Mouse (Mus musculus) kidney, embryonic 16.5 days (tissue): ENCODE measurements at regions not wholly inside any gene's neighbourhood (a gene's known extent, or its start where the extent isn't known, plus 50 kb on each side); places are given as distances from the start of the nearest gene placed in this dataset.

Experiments
- ATAC-seq: fragments of 200-750 bp; cut with Nextera tagmentation; 2 replicates; pipeline ENCODE4 v1.8.0; 2017; ENCODE audit warnings: moderate TSS enrichment; ENCODE audit not compliant: low FRiP score, low TSS enrichment
- H3K27ac ChIP-seq: fragments of 300-500 bp; sonication (generic); 2 replicates; pipeline ENCODE4 v1.5.1; 2014; ENCODE audit warnings: low read length
- H3K27me3 ChIP-seq: fragments of 300-500 bp; sonication (generic); 2 replicates; pipeline ENCODE4 v1.6.1; 2014; ENCODE audit warnings: low read length, control low read depth, mixed read lengths; ENCODE audit not compliant: insufficient read depth
- H3K36me3 ChIP-seq: fragments of 300-500 bp; sonication (generic); 2 replicates; pipeline ENCODE4 v1.6.1; 2014; ENCODE audit warnings: low read length, control low read depth, mixed read lengths; ENCODE audit not compliant: insufficient read depth
- H3K4me1 ChIP-seq: fragments of 300-500 bp; sonication (generic); 2 replicates; pipeline ENCODE4 v1.6.1; 2014; ENCODE audit warnings: low read length, control low read depth, mixed read lengths; ENCODE audit not compliant: insufficient read depth
- H3K4me2 ChIP-seq: fragments of 300-500 bp; sonication (generic); replicated peaks from 2 replicates; pipeline ENCODE4 v1.6.1; 2014; ENCODE audit warnings: low read depth, low read length
- H3K4me3 ChIP-seq: fragments of 300-500 bp; sonication (generic); 2 replicates; pipeline ENCODE4 v1.5.1; 2014; ENCODE audit warnings: mild to moderate bottlenecking, low read length
- H3K9ac ChIP-seq: fragments of 300-500 bp; sonication (generic); replicated peaks from 2 replicates; pipeline ENCODE4 v1.6.1; 2014; ENCODE audit warnings: low read length
- H3K9me3 ChIP-seq: fragments of 300-500 bp; sonication (generic); 2 replicates; pipeline ENCODE4 v1.6.1; 2016; ENCODE audit warnings: low read length, control low read depth
- WGBS: fragments of 180-500 bp; shearing (Covaris S2); extraction: QIAGEN DNeasy Blood & Tissue Kit; methylation state at CpG from one replicate; pipeline ENCODE4 v1.1.7; 2014; 5-methylcytosine and 5-hydroxymethylcytosine counted together

- H3K4me2 ChIP-seq = no peak overlapping the region
- no peaks in the 10 kb centered on the region for H3K36me3 ChIP-seq
- WGBS = 43% methylated on average over 10 of the region's 10 CpGs
- H3K4me3 ChIP-seq = no peak overlapping the region
- no peaks in the 10 kb centered on the region for H3K4me1 ChIP-seq
- ATAC-seq = no peak
- no peak overlapping the region for H3K27ac ChIP-seq
- no peaks in the 10 kb centered on the region for H3K9me3 ChIP-seq
- no peaks in the 10 kb centered on the region for H3K27me3 ChIP-seq
- H3K9ac ChIP-seq = no peak overlapping the region
These were observed 139.0 kb upstream of the Gm3448 start for GRCm38 (mm10) chr17:15180223-15180860.

GRCm38 (mm10) chr17:15179411-15179951 is 138.1 kb upstream of the Gm3448 start:
- no peak overlapping the region for H3K4me3 ChIP-seq
- H3K27me3 ChIP-seq = no peaks in the 10 kb centered on the region
- H3K9ac ChIP-seq = no peak overlapping the region
- no peaks in the 10 kb centered on the region for H3K36me3 ChIP-seq
- H3K4me1 ChIP-seq = peaks cover 8% of the 10 kb centered on the region
- no peaks in the 10 kb centered on the region for H3K9me3 ChIP-seq
- no peak overlapping the region for H3K4me2 ChIP-seq
- 62% methylated on average over 4 of the region's 4 CpGs for WGBS
- H3K27ac ChIP-seq = no peak overlapping the region
- no peak for ATAC-seq

- no peaks in the 10 kb centered on the region for H3K27me3 ChIP-seq
- H3K27ac ChIP-seq = no peak overlapping the region
- no peak overlapping the region for H3K4me2 ChIP-seq
- no peaks in the 10 kb centered on the region for H3K36me3 ChIP-seq
- no peak overlapping the region for H3K9ac ChIP-seq
- no peaks in the 10 kb centered on the region for H3K9me3 ChIP-seq
- ATAC-seq = no peak
- 72% methylated on average over 3 of the region's 3 CpGs for WGBS
- no peak overlapping the region for H3K4me3 ChIP-seq
- H3K4me1 ChIP-seq = peaks cover 17% of the 10 kb centered on the region
These were observed 136.1 kb upstream of the Gm3448 start for GRCm38 (mm10) chr17:15177390-15177789.

- no peaks in the 10 kb centered on the region for H3K27me3 ChIP-seq
- no peak overlapping the region for H3K4me3 ChIP-seq
- H3K9me3 ChIP-seq = no peaks in the 10 kb centered on the region
- 33% methylated on average over 9 of the region's 9 CpGs for WGBS
- H3K9ac ChIP-seq = peak overlapping the region; percentile 27; the same call in 1 of the 2 replicates
- peaks cover 17% of the 10 kb centered on the region for H3K4me1 ChIP-seq
- peak overlapping the region; percentile 81 for H3K27ac ChIP-seq
- H3K36me3 ChIP-seq = no peaks in the 10 kb centered on the region
- H3K4me2 ChIP-seq = peak overlapping the region; percentile 31
- peak; percentile 90 for ATAC-seq
These were observed 133.1 kb upstream of the Gm3448 start for GRCm38 (mm10) chr17:15174354-15174953.

GRCm38 (mm10) chr17:15167927-15168326 is 126.6 kb upstream of the Gm3448 start:
- 87% methylated on average over 3 of the region's 3 CpGs for WGBS
- no peak overlapping the region for H3K4me3 ChIP-seq
- ATAC-seq = no peak

GRCm38 (mm10) chr17:15157693-15158333 is 116.5 kb upstream of the Gm3448 start:
- Histone ChIP-seq H3K9ac (no peak overlapping the region), H3K9me3 (no peaks in the 10 kb centered on the region), H3K4me3 (no peak overlapping the region), H3K4me2 (no peak overlapping the region), H3K27ac (no peak overlapping the region), H3K27me3 (no peaks in the 10 kb centered on the region), H3K4me1 (peaks cover 6% of the 10 kb centered on the region; the same call in 1 of the 2 replicates), H3K36me3 (no peaks in the 10 kb centered on the region)
- ATAC-seq = peak; percentile 75
- WGBS = 46% methylated on average over 5 of the region's 5 CpGs

More at GRCm38 (mm10) chr17:15167927-15168326, 126.6 kb upstream of the Gm3448 start:
- Histone ChIP-seq H3K4me2 (no peak overlapping the region), H3K4me1 (no peaks in the 10 kb centered on the region), H3K9ac (no peak overlapping the region), H3K9me3 (no peaks in the 10 kb centered on the region), H3K27me3 (no peaks in the 10 kb centered on the region), H3K27ac (no peak overlapping the region), H3K36me3 (no peaks in the 10 kb centered on the region)

GRCm38 (mm10) chr17:15152996-15153735 is 111.8 kb upstream of the Gm3448 start:
- ATAC-seq = peak; percentile 16; the same call in 1 of the 2 replicates
- H3K4me1 ChIP-seq = peaks cover 4% of the 10 kb centered on the region; the same call in 1 of the 2 replicates
- H3K4me2 ChIP-seq = no peak overlapping the region
- 51% methylated on average over 7 of the region's 7 CpGs for WGBS
- no peak overlapping the region for H3K9ac ChIP-seq
- no peak overlapping the region; the same call in 1 of the 2 replicates for H3K27ac ChIP-seq
- H3K9me3 ChIP-seq = no peaks in the 10 kb centered on the region
- H3K4me3 ChIP-seq = no peak overlapping the region
- no peaks in the 10 kb centered on the region for H3K27me3 ChIP-seq
- H3K36me3 ChIP-seq = no peaks in the 10 kb centered on the region

- H3K9ac ChIP-seq = no peak overlapping the region
- H3K4me1 ChIP-seq = no peaks in the 10 kb centered on the region
- 46% methylated on average over 7 of the region's 7 CpGs for WGBS
- 0 out of 2 replicates have a peak, but pooled peaks have one; percentile 14 for ATAC-seq
- H3K27me3 ChIP-seq = no peaks in the 10 kb centered on the region
- H3K4me3 ChIP-seq = no peak overlapping the region
- no peaks in the 10 kb centered on the region for H3K36me3 ChIP-seq
- H3K27ac ChIP-seq = no peak overlapping the region; the same call in 1 of the 2 replicates
- no peaks in the 10 kb centered on the region for H3K9me3 ChIP-seq
- no peak overlapping the region for H3K4me2 ChIP-seq
These were observed 111.1 kb upstream of the Gm3448 start for GRCm38 (mm10) chr17:15152477-15152876.

GRCm38 (mm10) chr17:15151695-15152094 is 110.4 kb upstream of the Gm3448 start:
- Histone ChIP-seq H3K4me3 (no peak overlapping the region), H3K27ac (no peak overlapping the region), H3K9ac (no peak overlapping the region), H3K36me3 (no peaks in the 10 kb centered on the region), H3K4me1 (peaks cover 3% of the 10 kb centered on the region; the same call in 1 of the 2 replicates), H3K9me3 (no peaks in the 10 kb centered on the region), H3K4me2 (no peak overlapping the region), H3K27me3 (no peaks in the 10 kb centered on the region)
- 65% methylated on average over 3 of the region's 3 CpGs for WGBS
- ATAC-seq = no peak
